Mouse (Mus musculus) embryonic fibroblast, embryonic 13.5 days (primary cell): ENCODE measurements around the gene Arhgap19.

Source experiments
- CTCF ChIP-seq: IDR thresholded peaks from 2 replicates; pipeline ENCODE4 v1.5.1; 2011; ENCODE audit warnings: mild to moderate bottlenecking, control low read depth, low read length, moderate library complexity, borderline replicate concordance; ENCODE audit not compliant: insufficient read depth
- POLR2A ChIP-seq: IDR thresholded peaks from 2 replicates; pipeline ENCODE4 v1.6.1; 2011; ENCODE audit warnings: low read depth, mild to moderate bottlenecking, control low read depth, low read length, moderate library complexity

DNA sequence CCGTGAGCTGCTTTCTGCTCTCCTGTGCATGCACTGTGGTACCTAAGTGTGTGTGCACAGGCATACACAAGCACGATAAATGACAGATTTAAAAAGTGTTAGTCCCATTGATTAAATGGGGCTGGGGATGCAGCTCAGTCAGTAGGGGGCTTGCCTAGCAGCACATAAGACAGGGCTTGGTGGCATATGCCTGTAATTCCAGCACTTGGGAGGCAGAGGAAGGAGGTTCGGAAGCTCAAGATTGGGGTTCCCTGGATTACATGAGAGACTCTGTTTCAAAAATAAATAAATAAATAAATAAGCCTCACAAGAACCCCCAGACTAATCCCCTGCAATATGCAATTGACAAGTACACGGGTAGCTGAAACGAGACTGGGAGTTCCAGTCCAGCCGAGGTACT is 1.4 kb downstream of the Arhgap19 start:
- no peak for TF ChIP-seq POLR2A
- TF ChIP-seq CTCF: no peak
